Mouse (Mus musculus) erythroblast, embryonic 14.5 days (primary cell): Measurements from ENCODE around the gene Slc35a3.

Experiments used
- GATA1 ChIP-seq: IDR thresholded peaks from 2 replicates; pipeline ENCODE4 v1.6.1; 2012; ENCODE audit warnings: low read length, inconsistent platforms, mixed read lengths
- TAL1 ChIP-seq: IDR thresholded peaks from 3 replicates; pipeline ENCODE4 v1.6.1; 2012; ENCODE audit warnings: low read length, inconsistent platforms, mixed read lengths

DNA sequence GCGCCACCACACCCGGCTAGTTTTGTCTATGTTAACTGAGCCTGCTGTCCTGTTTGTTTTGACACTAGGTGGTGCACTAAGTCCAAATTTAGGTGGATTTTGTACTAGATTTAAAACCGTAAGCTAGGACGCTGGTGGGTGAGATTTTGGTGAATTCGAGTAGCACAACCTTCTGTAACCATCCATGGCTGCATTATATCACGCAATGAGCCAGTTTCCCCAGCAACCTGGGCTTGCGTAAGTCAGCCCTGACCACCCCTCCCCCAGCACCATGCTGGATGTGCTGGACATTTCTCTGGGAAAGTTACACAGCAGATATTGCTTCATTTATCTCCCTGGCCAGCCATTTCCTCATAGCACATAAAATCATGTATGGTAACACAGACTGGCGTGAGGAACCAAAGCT, 24.7 kb upstream of the Slc35a3 start:
- TF ChIP-seq GATA1 (no peak), TAL1 (no peak)
